Mouse (Mus musculus) gastrocnemius, postnatal 36 days (tissue): ENCODE results near the gene AI182371. TPM values are rescaled to one million over a fixed set of nuclear protein-coding genes. Genes with fewer than 3 reads are reported as not detected.
A peak's percentile ranks its signal among the peaks of the same experiment; 100 is the strongest.

ENCODE experiments used
- DNase-seq, 2 experiments: peaks; one replicate each; pipeline ENCODE4 v3.0.0; 2022
- intact Hi-C: fragments of 180-260 bp; cut with DNase I; formaldehyde crosslinking; loops from one replicate; pipeline ENCODE4 v1.15.1; 2025
- long read RNA-seq, 2 experiments: library from polyadenylated mRNA; stranded (forward); transcript quantifications; one replicate each; pipeline ENCODE4 v2.0.0; 2021
- total RNA-seq, 2 experiments: library from RNA; stranded (reverse); gene quantifications; 2 replicates each; pipeline ENCODE4 v1.2.3; 2021

Gene AI182371
- total RNA-seq: under 1 TPM in 1 of 2 experiments, not detected in 1; 0.15 TPM
- long read RNA-seq, experiment 1: 0 reads
- long read RNA-seq, experiment 2: 0 reads

- DNase-seq: no peak
- intact Hi-C loops: no loop called here
Observed at GRCm38 (mm10) chr2:35101443-35101842, at the start of gene AI182371. AI182371 (minus strand) TSS chr2:35101543.

GRCm38 (mm10) chr2:35148806-35149205 lies 47.5 kb upstream of the AI182371 start:
- no peak for DNase-seq
- intact Hi-C loops: no loop called here

GRCm38 (mm10) chr2:35141673-35142072 lies 40.3 kb upstream of the AI182371 start:
- intact Hi-C loops: no loop called here
- no peak for DNase-seq

GRCm38 (mm10) chr2:35138576-35138975 lies 37.2 kb upstream of the AI182371 start:
- DNase-seq: no peak
- intact Hi-C loops: loop anchor here (5.0 kb wide), 1 partner anchor 59 kb away; no protein-coding TSS in a partner anchor

- intact Hi-C loops: no loop called here
- DNase-seq: no peak
Observed at GRCm38 (mm10) chr2:35133891-35134290, 32.5 kb upstream of the AI182371 start.

GRCm38 (mm10) chr2:35132662-35133055 lies 31.3 kb upstream of the AI182371 start:
- intact Hi-C loops: no loop called here
- no peak for DNase-seq

- peak; percentile 92 to 99 for DNase-seq
- intact Hi-C loops: no loop called here
Observed at GRCm38 (mm10) chr2:35131991-35132661, 30.8 kb upstream of the AI182371 start.

GRCm38 (mm10) chr2:35131491-35131890 lies 30.1 kb upstream of the AI182371 start:
- intact Hi-C loops: no loop called here
- DNase-seq: no peak

- no peak for DNase-seq
- intact Hi-C loops: no loop called here
Observed at GRCm38 (mm10) chr2:35124716-35125115, 23.4 kb upstream of the AI182371 start.

- intact Hi-C loops: no loop called here
- DNase-seq: no peak
Observed at GRCm38 (mm10) chr2:35110521-35110920, 9.2 kb upstream of the AI182371 start.

GRCm38 (mm10) chr2:35109924-35110304 lies 8.6 kb upstream of the AI182371 start:
- intact Hi-C loops: loop anchor here (5.0 kb wide), 1 partner anchor 63 kb away; no protein-coding TSS in a partner anchor
- DNase-seq: no peak

- intact Hi-C loops: loop anchor here (5.0 kb wide), 1 partner anchor 62 kb away; no protein-coding TSS in a partner anchor
Observed at GRCm38 (mm10) chr2:35109141-35109923, 8.0 kb upstream of the AI182371 start, which contains the start of gene Cntrl. Cntrl (plus strand) TSS chr2:35109492.

GRCm38 (mm10) chr2:35108712-35109111 lies 7.4 kb upstream of the AI182371 start:
- intact Hi-C loops: loop anchor here (5.0 kb wide), 1 partner anchor 61 kb away; no protein-coding TSS in a partner anchor
- no peak for DNase-seq

More at GRCm38 (mm10) chr2:35109141-35109923, 8.0 kb upstream of the AI182371 start, which contains the start of gene Cntrl:
- DNase-seq: peak; percentile 92 to 97

GRCm38 (mm10) chr2:35107984-35108635 lies 6.8 kb upstream of the AI182371 start:
- no peak for DNase-seq
- intact Hi-C loops: loop anchor here (5.0 kb wide), 1 partner anchor 61 kb away; no protein-coding TSS in a partner anchor

GRCm38 (mm10) chr2:35104843-35105242 lies 3.5 kb upstream of the AI182371 start:
- no peak for DNase-seq
- intact Hi-C loops: loop anchor here (5.0 kb wide), 1 partner anchor 58 kb away; no protein-coding TSS in a partner anchor

- DNase-seq: no peak
- intact Hi-C loops: no loop called here
Observed at GRCm38 (mm10) chr2:35103558-35103957, 2.2 kb upstream of the AI182371 start.

- no peak for DNase-seq
- intact Hi-C loops: no loop called here
Observed at GRCm38 (mm10) chr2:35102777-35103176, 1.4 kb upstream of the AI182371 start.

- intact Hi-C loops: no loop called here
- no peak for DNase-seq
Observed at GRCm38 (mm10) chr2:35100529-35100928, 814 bp downstream of the AI182371 start.

- no peak for DNase-seq
- intact Hi-C loops: no loop called here
Observed at GRCm38 (mm10) chr2:35087418-35087817, 13.9 kb downstream of the AI182371 start.

- intact Hi-C loops: no loop called here
- no peak for DNase-seq
Observed at GRCm38 (mm10) chr2:35079166-35079565, 22.2 kb downstream of the AI182371 start.

GRCm38 (mm10) chr2:35074328-35074727 lies 27.0 kb downstream of the AI182371 start:
- intact Hi-C loops: no loop called here
- no peak for DNase-seq
